Mouse (Mus musculus) brain, embryonic 14.5 days (tissue): ENCODE measurements around the gene Cryzl1.

Experiments
- CTCF ChIP-seq: fragments of 200-500 bp; IDR thresholded peaks from 2 replicates; pipeline ENCODE4 v1.5.1; 2012; ENCODE audit warnings: inconsistent platforms, mild to moderate bottlenecking, moderate library complexity, borderline replicate concordance; ENCODE audit not compliant: insufficient read depth, insufficient read length; ENCODE audit errors: extremely low read depth
- POLR2A ChIP-seq: fragments of 200-500 bp; IDR thresholded peaks from 2 replicates; pipeline ENCODE4 v1.6.1; 2012; ENCODE audit warnings: mild to moderate bottlenecking, inconsistent platforms, borderline replicate concordance; ENCODE audit not compliant: poor library complexity, insufficient read depth, insufficient read length, severe bottlenecking; ENCODE audit errors: extremely low read depth

GRCm38 (mm10) chr16:91685526-91685925 lies 43.2 kb downstream of the Cryzl1 start:
- no peak for TF ChIP-seq CTCF
- TF ChIP-seq POLR2A: no peak
